Mouse (Mus musculus): ENCODE data around the gene Olfr764-ps1. TPM values are rescaled to one million over a fixed set of nuclear protein-coding genes. Genes with fewer than 3 reads are reported as not detected.
"Not testable (repeated sequence)": the region's sequence is repeated elsewhere in the genome, so short reads cannot be mapped to it uniquely, and the experiment has no call there.

The Olfr764-ps1 gene
- not detected for total RNA-seq (2021)
- long read RNA-seq, experiment 1, result 0 reads
- long read RNA-seq, experiment 2, result 0 reads

- intact Hi-C loops (cut with DNase I; ENCODE audit: low total_unique reads), result no loop called here
- no peak for DNase-seq
These were observed at the start of gene Olfr764-ps1 for GRCm38 (mm10) chr10:129039796-129040195. Gene Olfr764-ps1, minus strand, starts transcription at chr10:129039896.

- DNase-seq; intact Hi-C loops (cut with DNase I; ENCODE audit: low total_unique reads): not testable (repeated sequence)
These were observed 43.1 kb upstream of the Olfr764-ps1 start, which contains the start of gene Olfr767 for GRCm38 (mm10) chr10:129082810-129083209. Gene Olfr767, minus strand, starts transcription at chr10:129082910.

- intact Hi-C loops (cut with DNase I; ENCODE audit: low total_unique reads), result no loop called here
- DNase-seq, result no peak
These were observed 29.2 kb upstream of the Olfr764-ps1 start, which contains the start of gene Olfr766-ps1 for GRCm38 (mm10) chr10:129068877-129069276. Gene Olfr766-ps1, minus strand, starts transcription at chr10:129068977.

- DNase-seq; intact Hi-C loops (cut with DNase I; ENCODE audit: low total_unique reads): not testable (repeated sequence)
These were observed 10.2 kb upstream of the Olfr764-ps1 start, which contains the start of gene Olfr765 for GRCm38 (mm10) chr10:129049898-129050297. Gene Olfr765, minus strand, starts transcription at chr10:129049998.

- intact Hi-C loops (cut with DNase I; ENCODE audit: low total_unique reads), result no loop called here
- DNase-seq, result no peak
These were observed 11.4 kb downstream of the Olfr764-ps1 start for GRCm38 (mm10) chr10:129028343-129028742.

- no peak for DNase-seq
- intact Hi-C loops (cut with DNase I; ENCODE audit: low total_unique reads), result no loop called here
These were observed 13.6 kb downstream of the Olfr764-ps1 start for GRCm38 (mm10) chr10:129026018-129026662.

- DNase-seq, result no peak
- intact Hi-C loops (cut with DNase I; ENCODE audit: low total_unique reads), result no loop called here
These were observed 16.4 kb downstream of the Olfr764-ps1 start for GRCm38 (mm10) chr10:129023319-129023718.

- intact Hi-C loops (cut with DNase I; ENCODE audit: low total_unique reads), result no loop called here
- DNase-seq, result no peak
These were observed 25.2 kb downstream of the Olfr764-ps1 start for GRCm38 (mm10) chr10:129014477-129014876.

GRCm38 (mm10) chr10:129011511-129011910 lies 28.2 kb downstream of the Olfr764-ps1 start:
- intact Hi-C loops (cut with DNase I; ENCODE audit: low total_unique reads), result not testable (repeated sequence)

GRCm38 (mm10) chr10:129010288-129010841 lies 29.3 kb downstream of the Olfr764-ps1 start, which contains the start of gene Olfr763:
Gene Olfr763, plus strand, starts transcription at chr10:129010791.
- DNase-seq, result no peak
- intact Hi-C loops (cut with DNase I; ENCODE audit: low total_unique reads), result no loop called here

More at GRCm38 (mm10) chr10:129011511-129011910, 28.2 kb downstream of the Olfr764-ps1 start:
- DNase-seq, result not testable (repeated sequence)

- intact Hi-C loops (cut with DNase I; ENCODE audit: low total_unique reads), result no loop called here
- DNase-seq, result no peak
These were observed 35.4 kb downstream of the Olfr764-ps1 start for GRCm38 (mm10) chr10:129004032-129004920.

- DNase-seq, result no peak
- intact Hi-C loops (cut with DNase I; ENCODE audit: low total_unique reads), result no loop called here
These were observed 43.1 kb downstream of the Olfr764-ps1 start for GRCm38 (mm10) chr10:128996523-128997040.

- intact Hi-C loops (cut with DNase I; ENCODE audit: low total_unique reads), result no loop called here
- no peak for DNase-seq
These were observed 43.9 kb downstream of the Olfr764-ps1 start for GRCm38 (mm10) chr10:128995796-128996195.

GRCm38 (mm10) chr10:128990994-128991393 lies 48.7 kb downstream of the Olfr764-ps1 start:
- DNase-seq, result no peak
- intact Hi-C loops (cut with DNase I; ENCODE audit: low total_unique reads), result no loop called here

GRCm38 (mm10) chr10:128990129-128990850 lies 49.4 kb downstream of the Olfr764-ps1 start:
- DNase-seq; intact Hi-C loops (cut with DNase I; ENCODE audit: low total_unique reads): not testable (repeated sequence)

GRCm38 (mm10) chr10:128989131-128989530 lies 50.6 kb downstream of the Olfr764-ps1 start, which contains the start of gene Olfr9:
Gene Olfr9, plus strand, starts transcription at chr10:128989431.
- DNase-seq; intact Hi-C loops (cut with DNase I; ENCODE audit: low total_unique reads): not testable (repeated sequence)
